Mouse (Mus musculus) thymus, postnatal 0 days (tissue): ENCODE results near the gene Traf3. TPM values are rescaled to one million over a fixed set of nuclear protein-coding genes. Genes with fewer than 3 reads are reported as not detected.

ENCODE experiments used
- DNase-seq: peaks from one replicate; pipeline ENCODE4 v3.0.0-alpha.2; 2015; ENCODE audit warnings: low spot score
- polyA plus RNA-seq: library from polyadenylated mRNA; unstranded; fragments of >200 nt; fragmentation: Nextera tagmentation; extraction: Ambion mirVana; gene quantifications from 2 replicates; pipeline ENCODE4 v1.2.1, GENCODE M21; 2015

Gene Traf3
- polyA plus RNA-seq, 1 experiment from 2014 or later = 13.1 TPM

DNA sequence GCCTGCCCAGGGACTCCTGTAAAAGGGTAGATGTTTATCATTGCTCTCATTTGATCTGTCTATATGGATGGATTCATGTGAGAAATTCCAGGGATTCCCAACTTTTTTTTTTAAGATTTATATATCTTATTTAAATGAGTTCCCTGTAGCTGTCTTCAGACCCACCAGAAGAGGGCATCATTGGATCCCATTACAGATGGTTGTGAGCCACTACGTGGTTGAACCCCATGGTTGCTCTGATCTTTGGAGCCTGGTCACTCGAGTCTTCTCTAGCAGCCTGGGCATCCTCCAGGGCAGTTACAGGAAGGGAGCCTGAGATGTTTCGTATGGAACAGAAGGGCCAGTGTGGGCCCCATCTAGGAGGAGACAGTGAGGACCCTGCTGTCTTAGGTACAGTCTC, 82.9 kb downstream of the Traf3 start:
- DNase-seq = no peak

GRCm38 (mm10) chr12:111250116-111250515, 83.9 kb downstream of the Traf3 start:
- DNase-seq = no peak

DNA sequence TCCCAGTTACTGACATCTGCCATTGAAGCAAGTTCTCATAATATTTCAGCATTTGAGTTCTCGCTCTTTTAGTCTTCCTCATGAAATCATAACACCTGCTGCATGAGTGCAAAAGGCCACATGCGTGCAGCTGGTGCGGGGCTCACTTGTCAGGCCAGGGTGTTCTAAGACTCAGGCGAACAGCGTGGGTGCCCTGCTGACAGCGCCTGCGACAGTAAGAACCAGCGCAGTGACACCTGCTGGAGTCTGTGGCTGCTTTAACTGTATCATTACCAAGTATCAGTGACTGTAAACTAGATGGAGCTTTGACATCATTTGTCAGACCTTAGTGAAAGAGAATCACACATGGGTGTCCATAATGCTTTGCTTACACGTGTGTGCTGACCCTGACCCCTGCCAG, 85.1 kb downstream of the Traf3 start:
- peak; percentile 51 for DNase-seq

- no peak for DNase-seq
Measured at GRCm38 (mm10) chr12:111263650-111264049, 97.5 kb downstream of the Traf3 start.

DNA sequence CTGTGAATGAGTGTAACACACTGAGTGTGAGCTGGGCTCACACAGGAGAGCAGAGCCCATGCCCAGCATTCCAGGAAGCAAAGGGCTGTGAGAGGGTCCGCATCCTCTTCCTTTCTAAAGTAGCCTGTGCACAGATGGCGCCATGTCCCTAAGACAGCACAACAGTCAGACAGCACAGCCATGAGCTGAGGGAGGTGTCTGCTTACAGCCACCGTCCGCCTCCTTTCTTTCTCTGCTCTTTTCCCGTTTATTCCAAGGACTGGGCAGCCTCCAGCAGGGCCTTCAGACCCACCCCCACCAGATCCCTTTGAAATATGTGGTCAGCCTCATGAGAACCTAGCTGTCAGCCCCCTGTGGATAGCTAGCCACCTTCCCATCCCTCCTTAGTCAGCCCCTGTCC, 99.0 kb downstream of the Traf3 start:
- DNase-seq = no peak

GRCm38 (mm10) chr12:111266592-111266991, 100.4 kb downstream of the Traf3 start:
- DNase-seq = no peak

GRCm38 (mm10) chr12:111267673-111268325, 101.6 kb downstream of the Traf3 start:
- DNase-seq = no peak

DNA sequence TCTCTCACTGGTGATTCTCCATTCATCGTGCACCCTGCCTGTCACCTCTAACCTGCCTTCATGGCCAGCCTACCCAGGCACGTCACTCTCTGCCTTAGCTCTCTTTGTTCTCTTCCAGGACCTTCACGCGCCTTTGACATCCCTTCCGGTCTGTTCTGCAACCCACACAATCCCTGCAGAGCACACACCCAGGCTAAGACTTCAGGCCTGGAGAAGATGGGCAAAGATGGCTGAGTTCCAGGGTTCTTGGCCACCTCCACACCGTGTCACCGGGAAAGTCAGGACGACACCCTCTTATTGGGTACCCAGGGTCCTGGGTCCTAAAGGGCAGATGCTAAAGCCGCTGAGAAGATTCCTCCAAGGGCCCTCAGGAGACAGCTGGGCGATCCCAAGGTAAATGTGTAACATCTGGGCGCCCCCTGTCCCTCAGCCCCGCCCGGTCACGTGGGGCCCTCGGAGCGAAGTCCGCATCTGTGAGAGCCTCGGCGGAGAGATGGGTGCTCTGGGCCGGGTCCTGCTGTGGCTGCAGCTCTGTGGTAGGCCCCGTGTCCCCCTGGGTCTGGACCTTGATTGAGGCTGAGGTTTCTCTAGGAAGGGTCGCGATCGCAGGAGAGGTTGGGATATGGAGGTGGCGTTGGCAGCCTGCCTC, 104.6 kb downstream of the Traf3 start, which contains the start of gene Amn:
Amn (plus strand) TSS at position 467 of the 649 bp plus-strand sequence.
- no peak for DNase-seq

DNA sequence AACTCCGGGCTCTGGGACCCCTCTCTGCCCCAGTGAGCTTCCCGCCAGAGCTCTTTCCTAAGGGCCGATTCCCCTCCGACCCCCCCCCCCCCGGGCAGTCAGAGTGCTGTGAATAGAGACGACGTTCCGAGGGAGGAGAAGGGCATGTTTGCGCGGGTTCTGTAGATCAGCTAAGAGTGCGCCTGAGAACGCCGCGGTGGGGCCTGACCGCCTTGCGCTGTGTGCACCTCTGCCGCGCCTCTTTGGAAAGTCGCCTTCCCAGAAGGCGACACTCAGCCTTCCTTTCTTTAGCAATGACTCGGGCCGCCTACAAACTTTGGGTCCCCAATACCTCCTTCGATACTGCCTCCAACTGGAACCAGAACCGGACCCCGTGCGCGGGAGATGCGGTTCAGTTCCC, 105.2 kb downstream of the Traf3 start:
- no peak for DNase-seq

- no peak for DNase-seq
Measured at GRCm38 (mm10) chr12:111271966-111272365, 105.8 kb downstream of the Traf3 start.

GRCm38 (mm10) chr12:111272420-111272819, 106.2 kb downstream of the Traf3 start:
- DNase-seq = peak; percentile 75

- DNase-seq = no peak
Measured at GRCm38 (mm10) chr12:111274006-111274405, 107.8 kb downstream of the Traf3 start.

- no peak for DNase-seq
Measured at GRCm38 (mm10) chr12:111274447-111275149, 108.4 kb downstream of the Traf3 start.

- no peak for DNase-seq
Measured at GRCm38 (mm10) chr12:111275150-111275841, 109.1 kb downstream of the Traf3 start.

DNA sequence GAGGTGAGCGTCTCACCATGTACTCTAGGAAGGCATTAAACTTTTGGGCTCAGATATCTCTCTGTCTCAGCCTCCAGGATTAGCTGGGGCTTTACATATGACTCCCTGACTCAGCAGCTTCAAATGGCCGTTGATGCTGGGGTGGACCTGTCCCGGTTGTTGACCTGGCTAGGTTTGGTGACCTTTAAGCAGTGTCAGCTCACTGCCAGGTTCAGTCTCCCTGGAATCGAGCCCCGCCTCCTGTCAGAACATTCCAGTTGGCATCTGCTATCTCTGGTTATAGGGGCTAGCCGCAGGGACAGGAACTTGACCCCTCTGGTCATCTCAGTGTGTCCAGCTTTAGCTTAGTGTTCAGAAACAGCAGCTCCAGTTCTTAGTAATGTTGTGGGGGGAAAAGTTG, 110.2 kb downstream of the Traf3 start:
- no peak for DNase-seq

- DNase-seq = no peak
Measured at GRCm38 (mm10) chr12:111283573-111283972, 117.4 kb downstream of the Traf3 start.

DNA sequence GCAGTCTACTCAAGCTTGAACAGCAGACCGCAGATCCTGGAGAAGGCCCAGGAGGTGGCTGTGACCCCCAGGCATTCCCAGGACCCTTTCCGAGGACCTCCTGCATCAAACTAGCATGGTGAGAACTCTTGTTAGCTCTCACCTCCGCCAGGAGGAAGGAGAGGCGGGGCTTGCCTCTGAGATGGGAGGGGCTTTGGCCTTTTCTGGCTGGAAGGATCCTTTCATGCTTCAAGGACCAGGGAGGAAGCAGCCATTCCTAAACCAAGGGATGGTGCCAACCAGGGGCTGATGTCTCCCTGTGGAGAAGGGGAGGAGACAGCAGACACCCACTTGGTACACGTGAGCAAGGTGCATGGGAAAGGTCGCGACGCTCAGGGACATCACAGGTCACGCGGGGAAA, 118.4 kb downstream of the Traf3 start:
- DNase-seq = no peak

DNA sequence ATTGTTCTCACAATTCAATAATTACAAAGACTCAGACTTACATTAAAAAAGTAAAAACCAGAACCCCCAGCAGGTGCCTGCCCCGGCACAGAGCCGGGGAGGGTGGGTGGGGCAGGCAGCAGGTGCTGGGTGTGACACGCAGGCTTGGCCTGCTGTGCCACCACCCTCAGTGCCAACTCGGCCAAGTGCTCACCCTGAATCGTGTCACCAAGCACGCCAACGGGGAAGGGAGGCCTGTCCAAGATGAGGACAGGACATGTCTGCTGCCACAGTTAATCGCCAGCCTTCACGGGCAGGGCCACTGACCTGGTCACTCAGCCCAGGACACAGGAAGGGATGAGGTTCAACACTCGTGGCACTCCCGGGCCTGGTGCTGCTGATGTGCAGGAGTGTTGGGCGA, 126.9 kb downstream of the Traf3 start:
- no peak for DNase-seq

DNA sequence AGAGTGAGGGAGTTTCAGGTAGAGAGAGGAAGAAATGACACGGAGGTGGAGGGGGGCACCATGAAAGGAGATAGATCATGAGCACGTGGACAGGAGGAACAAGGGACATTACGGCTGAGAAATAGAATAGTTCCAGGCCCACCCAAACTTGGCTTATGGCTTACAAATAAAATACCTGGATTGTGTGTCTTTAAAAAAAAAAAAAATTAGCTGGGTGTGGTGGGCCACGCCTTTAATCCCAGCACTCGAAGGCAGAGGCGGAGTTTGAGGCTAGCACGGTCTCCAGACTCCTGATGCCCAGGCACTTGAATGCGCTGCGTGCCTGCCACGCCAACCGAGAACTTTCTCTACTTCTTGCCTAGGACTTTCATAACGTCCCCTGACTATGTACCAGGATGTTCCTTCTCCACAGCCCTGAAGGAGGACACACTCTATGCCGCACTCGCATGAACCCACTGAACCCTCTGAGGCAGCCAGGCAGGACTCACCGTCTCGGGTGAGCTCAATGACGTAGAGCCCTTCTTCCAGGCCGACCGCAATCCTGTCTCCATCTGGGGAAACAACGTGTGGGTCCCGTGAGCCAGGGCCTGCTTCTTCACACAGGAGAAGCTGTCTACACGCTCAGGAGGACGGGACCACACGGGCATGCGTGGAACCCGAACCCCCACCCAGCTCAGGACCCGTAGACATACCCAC, 135.3 kb downstream of the Traf3 start:
- no peak for DNase-seq

- DNase-seq = no peak
Measured at GRCm38 (mm10) chr12:111302018-111302345, 135.8 kb downstream of the Traf3 start.

- no peak for DNase-seq
Measured at GRCm38 (mm10) chr12:111303702-111304337, 137.7 kb downstream of the Traf3 start.
